Mouse (Mus musculus): ENCODE results near the gene Olfr1387. TPM values are rescaled to one million over a fixed set of nuclear protein-coding genes. Genes with fewer than 3 reads are reported as not detected.

Gene Olfr1387
- polyA plus RNA-seq, 1 experiment from 2014 or later: not detected

Other genes starting within 250 kb of the Olfr1387 start
- gene Mgat1, start 211.2 kb upstream of the Olfr1387 start, polyA plus RNA-seq (2015; fragmentation: Nextera tagmentation; extraction: Ambion mirVana): 74.6 and 81.3 TPM in 2 replicates
- not detected in 2 replicates for gene Olfr1393, start 177.0 kb upstream of the Olfr1387 start, polyA plus RNA-seq (2015; fragmentation: Nextera tagmentation; extraction: Ambion mirVana)
- gene Olfr1392, start 170.1 kb upstream of the Olfr1387 start, polyA plus RNA-seq (2015; fragmentation: Nextera tagmentation; extraction: Ambion mirVana): 0.10 and 0.11 TPM in 2 replicates
- gene Olfr10, start 150.6 kb upstream of the Olfr1387 start, polyA plus RNA-seq (2015; fragmentation: Nextera tagmentation; extraction: Ambion mirVana): not detected in 2 replicates
- gene Olfr1391, start 132.6 kb upstream of the Olfr1387 start, polyA plus RNA-seq (2015; fragmentation: Nextera tagmentation; extraction: Ambion mirVana): not detected in 2 replicates
- not detected in 2 replicates for gene Olfr1390, start 120.2 kb upstream of the Olfr1387 start, polyA plus RNA-seq (2015; fragmentation: Nextera tagmentation; extraction: Ambion mirVana)
- not detected in 2 replicates for gene Olfr1389, start 32.3 kb upstream of the Olfr1387 start, polyA plus RNA-seq (2015; fragmentation: Nextera tagmentation; extraction: Ambion mirVana)
- 0.06 TPM in 1 of 2 replicates, not detected in the other for gene Olfr1388, start 18.7 kb upstream of the Olfr1387 start, polyA plus RNA-seq (2015; fragmentation: Nextera tagmentation; extraction: Ambion mirVana)
- not detected in 2 replicates for gene Olfr1386, start 9.7 kb downstream of the Olfr1387 start, polyA plus RNA-seq (2015; fragmentation: Nextera tagmentation; extraction: Ambion mirVana)
- gene Olfr1385, start 33.7 kb downstream of the Olfr1387 start, polyA plus RNA-seq (2015; fragmentation: Nextera tagmentation; extraction: Ambion mirVana): not detected in 2 replicates
- not detected in 2 replicates for gene Olfr1384, start 51.4 kb downstream of the Olfr1387 start, polyA plus RNA-seq (2015; fragmentation: Nextera tagmentation; extraction: Ambion mirVana)
- not detected in 2 replicates for gene Olfr1383, start 64.3 kb downstream of the Olfr1387 start, polyA plus RNA-seq (2015; fragmentation: Nextera tagmentation; extraction: Ambion mirVana)
- gene Olfr1382, start 72.9 kb downstream of the Olfr1387 start, polyA plus RNA-seq (2015; fragmentation: Nextera tagmentation; extraction: Ambion mirVana): not detected in 2 replicates
- not detected in 2 replicates for gene Olfr1381, start 88.1 kb downstream of the Olfr1387 start, polyA plus RNA-seq (2015; fragmentation: Nextera tagmentation; extraction: Ambion mirVana)
- gene Olfr1380, start 101.5 kb downstream of the Olfr1387 start, polyA plus RNA-seq (2015; fragmentation: Nextera tagmentation; extraction: Ambion mirVana): not detected in 2 replicates
- gene Flt4, start 153.9 kb downstream of the Olfr1387 start, polyA plus RNA-seq (2015; fragmentation: Nextera tagmentation; extraction: Ambion mirVana): 5.5 and 5.6 TPM in 2 replicates
- not detected in 2 replicates for gene Scgb3a1, start 208.3 kb downstream of the Olfr1387 start, polyA plus RNA-seq (2015; fragmentation: Nextera tagmentation; extraction: Ambion mirVana)

All from limb, embryonic 15.5 days (tissue).